Mouse (Mus musculus): ENCODE measurements around the gene Daam1. TPM values are rescaled to one million over a fixed set of nuclear protein-coding genes. Genes with fewer than 3 reads are reported as not detected.

The Daam1 gene
- total RNA-seq, 2 experiments from 2014 or later = 75.5 to 78.1 TPM

DNA sequence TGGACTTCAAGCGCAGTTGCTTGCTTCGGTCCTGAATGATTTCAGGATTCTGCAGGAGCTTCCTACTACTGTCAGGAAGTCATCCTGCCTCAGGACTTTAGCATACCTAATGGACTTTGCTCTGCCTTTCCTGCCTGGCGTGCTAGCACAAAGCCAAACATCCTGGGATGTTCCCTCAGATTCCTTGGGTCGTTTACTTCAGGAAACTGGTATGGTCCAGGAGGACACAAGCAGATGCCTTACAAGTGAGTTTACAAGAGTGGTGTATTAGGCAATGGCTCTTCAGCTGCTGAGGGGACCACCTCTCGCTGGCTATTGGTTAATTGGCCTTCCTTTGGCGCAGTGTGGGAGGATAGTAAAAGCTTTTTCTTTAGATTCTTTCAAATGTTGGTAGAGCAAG lies 23.3 kb downstream of the Daam1 start:
- ATAC-seq (replicated peaks; ENCODE audit: low FRiP score, poor library complexity, severe bottlenecking) = no peak

DNA sequence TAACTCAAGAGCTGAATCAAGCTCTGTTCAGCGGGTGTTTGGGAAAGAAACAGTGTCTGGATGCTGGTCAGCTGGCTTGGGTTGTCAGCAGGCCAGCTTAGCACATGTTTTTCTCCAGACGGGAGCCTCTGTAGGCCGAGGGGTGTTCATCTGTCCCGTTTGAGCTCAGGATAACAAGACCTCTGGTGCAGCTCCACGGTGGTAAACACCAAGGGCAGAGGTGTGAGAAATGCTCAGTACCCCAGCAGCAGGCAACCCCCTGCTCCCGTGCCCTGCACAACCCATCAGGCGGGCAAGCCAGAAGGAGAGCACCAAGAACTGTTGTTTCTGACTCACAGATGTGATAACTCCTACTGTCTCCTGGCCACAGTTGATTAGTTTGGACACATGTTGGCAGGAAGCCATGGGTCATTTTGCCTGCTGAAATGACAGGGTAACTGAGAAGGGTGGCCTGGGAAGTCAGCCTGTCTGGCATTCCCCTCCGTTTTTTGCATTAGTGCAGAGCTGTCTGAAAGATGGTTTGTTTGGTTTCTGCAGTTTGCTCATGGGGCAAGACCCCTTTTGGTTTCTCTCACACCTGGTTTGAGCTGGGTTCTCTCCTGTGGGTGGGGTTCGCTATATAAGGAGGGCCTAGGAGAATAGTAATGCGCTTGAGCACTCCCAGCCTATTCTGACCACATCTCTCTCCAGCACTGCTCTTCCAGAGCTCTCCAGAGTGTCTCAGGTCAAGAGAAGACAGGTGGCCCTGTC lies 25.0 kb downstream of the Daam1 start:
- no peak for ATAC-seq (replicated peaks; ENCODE audit: low FRiP score, poor library complexity, severe bottlenecking)

- ATAC-seq (replicated peaks; ENCODE audit: low FRiP score, poor library complexity, severe bottlenecking) = no peak
Observed at GRCm38 (mm10) chr12:71856480-71856754, 25.5 kb downstream of the Daam1 start.

DNA sequence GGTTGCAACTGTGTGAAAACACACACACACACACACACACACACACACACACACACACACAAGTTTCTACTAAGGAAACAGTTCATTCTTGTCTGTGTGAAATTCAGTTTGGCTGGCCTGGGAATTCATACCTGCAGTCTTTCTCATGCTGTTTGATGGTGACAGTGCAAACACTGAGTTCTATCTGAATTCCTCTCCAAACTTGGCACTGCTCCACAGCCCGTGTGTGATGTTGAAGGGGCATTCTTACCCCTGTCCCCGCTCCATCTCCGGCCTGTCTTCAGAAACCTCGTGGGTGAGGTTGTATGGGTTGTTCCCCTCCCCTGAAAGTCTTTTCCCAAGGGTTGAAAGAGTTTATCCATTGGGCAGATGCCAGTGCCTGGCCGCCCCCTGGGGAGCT lies 28.2 kb downstream of the Daam1 start:
- ATAC-seq (replicated peaks; ENCODE audit: low FRiP score, poor library complexity, severe bottlenecking) = no peak

GRCm38 (mm10) chr12:71863846-71864543 lies 33.1 kb downstream of the Daam1 start:
- no peak for ATAC-seq (replicated peaks; ENCODE audit: low FRiP score, poor library complexity, severe bottlenecking)

DNA sequence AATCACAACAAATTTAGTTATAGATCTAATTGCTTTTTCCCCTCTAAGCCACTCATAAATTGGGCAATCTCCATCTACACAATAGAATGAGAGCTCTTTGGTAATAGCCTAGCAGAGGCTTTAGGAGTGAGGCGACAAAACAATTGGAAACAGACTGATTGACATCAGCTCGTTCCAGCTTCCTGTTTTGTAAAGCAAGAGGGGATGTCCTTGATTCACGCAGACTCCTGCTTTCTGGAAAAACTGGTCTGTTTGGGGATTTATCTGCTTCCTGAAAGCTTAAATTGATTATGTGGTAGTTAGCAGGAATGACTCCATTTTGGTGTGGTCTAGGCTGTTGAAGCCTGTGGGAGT lies 33.6 kb downstream of the Daam1 start:
- ATAC-seq (replicated peaks; ENCODE audit: low FRiP score, poor library complexity, severe bottlenecking) = no peak

DNA sequence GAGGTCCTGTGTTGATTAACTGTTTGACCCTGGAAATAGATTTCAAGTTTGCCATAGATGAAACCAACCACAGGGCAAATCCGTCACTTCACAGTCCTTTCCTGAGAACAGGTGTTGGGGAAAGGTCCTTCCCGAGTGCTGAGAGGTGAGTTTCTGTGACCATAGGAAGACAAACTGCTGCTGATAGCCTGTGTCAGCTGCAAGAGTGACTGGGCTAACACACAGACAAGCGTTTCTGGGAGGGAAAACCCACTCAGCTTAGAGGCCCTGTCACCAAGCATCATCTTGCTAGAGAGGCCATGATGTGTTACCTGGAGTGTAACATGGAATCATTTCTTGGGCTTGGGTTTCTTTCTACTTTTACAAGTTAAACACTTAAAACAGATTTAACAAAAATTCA lies 35.1 kb downstream of the Daam1 start:
- no peak for ATAC-seq (replicated peaks; ENCODE audit: low FRiP score, poor library complexity, severe bottlenecking)

DNA sequence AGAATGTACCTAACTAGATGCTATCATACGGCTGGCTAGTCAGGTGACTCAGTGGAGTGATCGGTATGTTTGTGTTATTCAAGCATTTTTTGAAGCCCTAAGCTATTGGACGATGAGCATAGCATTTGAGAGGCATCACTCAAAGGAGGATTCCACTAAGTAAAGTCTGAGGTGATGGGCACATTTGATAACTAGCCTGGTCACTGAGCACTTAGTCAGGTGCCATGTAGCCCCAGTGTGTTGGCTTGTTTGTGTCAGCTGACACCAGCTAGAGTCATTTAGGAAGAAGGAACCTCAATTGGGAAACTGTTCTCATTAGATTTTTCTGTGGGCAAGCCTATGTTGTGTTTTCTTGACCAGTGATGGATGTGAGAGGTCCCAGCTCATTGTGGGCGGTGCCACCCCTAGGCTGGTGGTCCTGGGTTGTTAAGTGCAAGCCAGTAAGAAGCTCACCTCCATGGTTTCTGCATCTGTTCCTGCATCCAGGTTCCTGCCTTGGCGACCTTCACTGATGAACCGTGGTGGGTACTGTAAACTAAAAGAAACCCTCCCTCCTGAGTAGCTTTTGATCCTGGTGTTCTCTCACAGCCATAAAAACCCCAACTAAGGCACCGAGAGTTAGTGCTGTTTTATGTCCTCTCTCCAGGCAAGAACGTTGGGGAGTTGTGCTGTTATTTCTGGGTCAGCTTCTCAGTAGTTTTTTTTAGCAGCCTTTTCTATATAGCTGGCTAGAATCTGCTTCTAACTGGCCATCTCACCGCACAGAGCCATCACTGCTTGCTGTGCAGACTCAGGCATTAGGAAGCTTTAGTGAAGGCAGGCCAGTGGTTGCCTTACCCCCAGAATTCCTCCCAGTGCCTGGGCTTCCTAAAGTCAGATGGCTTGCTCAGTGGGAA lies 36.7 kb downstream of the Daam1 start:
- ATAC-seq (replicated peaks; ENCODE audit: low FRiP score, poor library complexity, severe bottlenecking) = no peak

DNA sequence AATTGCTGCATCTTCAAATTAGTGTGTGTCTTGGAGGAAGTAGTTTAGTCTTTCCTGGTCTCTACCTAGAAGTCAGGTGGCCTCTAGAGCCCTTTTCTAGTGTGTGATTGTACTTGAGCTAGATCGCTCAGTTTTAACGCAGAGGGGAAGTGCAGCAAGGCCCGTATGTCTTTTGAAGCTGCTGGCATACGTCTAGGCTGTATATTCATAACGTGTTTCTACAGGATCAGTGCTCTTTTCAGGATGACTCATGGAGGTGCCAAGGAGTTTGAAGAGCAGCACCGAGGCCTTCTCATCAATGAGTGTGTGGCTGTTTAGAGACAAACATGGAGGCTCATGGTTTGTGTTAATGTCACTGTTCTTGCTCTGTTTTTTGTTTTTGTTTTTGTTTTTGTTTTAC lies 39.8 kb downstream of the Daam1 start:
- ATAC-seq (replicated peaks; ENCODE audit: low FRiP score, poor library complexity, severe bottlenecking) = no peak

DNA sequence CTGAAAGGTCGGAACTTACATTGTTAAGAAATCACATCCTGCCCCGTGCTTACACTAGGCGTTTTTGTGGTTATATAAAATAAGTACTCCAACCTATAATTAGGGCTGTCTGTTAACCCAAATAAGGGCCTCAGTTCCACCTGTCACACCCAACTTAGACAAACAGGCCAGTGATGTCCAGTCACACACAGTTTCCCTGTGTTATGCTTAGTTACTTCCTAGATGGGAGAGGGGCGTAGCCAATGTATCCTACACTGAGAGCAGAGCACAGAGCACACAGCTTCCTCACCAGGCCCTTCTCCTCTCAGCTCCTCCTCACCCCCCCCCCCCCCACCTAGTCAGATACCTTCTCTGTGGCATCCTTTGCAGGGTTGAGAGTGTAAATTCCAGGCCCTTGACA lies 41.5 kb downstream of the Daam1 start:
- no peak for ATAC-seq (replicated peaks; ENCODE audit: low FRiP score, poor library complexity, severe bottlenecking)

DNA sequence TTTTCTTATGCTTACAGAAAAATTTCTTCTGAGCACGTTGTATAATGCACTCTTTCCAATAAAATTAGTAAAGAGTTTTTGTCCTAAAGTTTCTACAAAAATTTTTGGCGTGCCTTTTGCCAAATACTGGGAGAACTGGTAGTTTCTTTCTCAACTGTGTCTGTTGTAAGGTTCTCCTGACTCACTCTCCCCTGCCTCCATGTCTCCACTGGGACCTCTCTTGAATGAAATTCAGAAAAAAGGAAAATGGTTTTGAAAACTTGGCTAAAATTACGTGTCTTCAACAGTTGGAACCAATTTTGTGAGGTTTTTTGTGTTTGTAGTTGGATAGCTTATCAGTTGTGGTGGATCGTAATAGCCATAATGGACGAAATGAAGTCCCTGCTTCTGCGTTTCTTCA lies 43.7 kb downstream of the Daam1 start:
- no peak for ATAC-seq (replicated peaks; ENCODE audit: low FRiP score, poor library complexity, severe bottlenecking)

GRCm38 (mm10) chr12:71874984-71875383 lies 44.1 kb downstream of the Daam1 start:
- ATAC-seq (replicated peaks; ENCODE audit: low FRiP score, poor library complexity, severe bottlenecking) = no peak

DNA sequence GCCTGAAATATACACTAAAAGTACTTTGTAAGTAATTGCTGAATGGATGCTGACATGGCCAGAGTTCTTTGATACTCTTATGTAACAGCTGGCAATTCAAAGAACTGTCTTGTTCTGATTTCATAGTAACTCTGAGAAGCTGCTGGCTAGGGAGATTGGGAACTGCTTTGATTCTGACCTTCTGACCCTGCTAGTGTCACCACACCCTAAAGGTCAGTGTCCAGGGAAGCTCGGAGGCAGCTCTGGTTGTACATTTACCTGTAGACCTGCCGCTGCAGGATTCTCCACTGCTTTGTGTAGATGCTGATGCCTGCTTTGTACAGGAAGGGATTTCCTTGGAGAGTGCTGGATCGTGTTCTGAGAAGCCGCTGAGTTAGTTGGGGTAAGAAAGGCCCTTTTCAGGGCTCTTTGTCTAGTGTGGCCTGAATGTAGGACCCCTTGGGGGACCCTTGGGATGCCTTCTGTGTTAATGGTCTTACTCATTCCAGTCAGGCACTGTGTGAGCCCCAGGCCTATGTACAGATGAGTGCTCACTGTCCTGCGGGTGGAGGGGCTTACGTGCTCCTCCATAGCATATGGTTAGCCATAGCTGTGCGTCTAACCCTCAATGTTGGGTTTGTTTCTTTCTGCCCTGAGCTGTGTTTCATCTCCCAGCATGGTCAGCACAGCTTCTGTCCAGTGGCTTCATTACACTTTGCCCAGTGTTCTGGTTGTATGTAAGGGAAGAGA lies 45.0 kb downstream of the Daam1 start:
- no peak for ATAC-seq (replicated peaks; ENCODE audit: low FRiP score, poor library complexity, severe bottlenecking)

DNA sequence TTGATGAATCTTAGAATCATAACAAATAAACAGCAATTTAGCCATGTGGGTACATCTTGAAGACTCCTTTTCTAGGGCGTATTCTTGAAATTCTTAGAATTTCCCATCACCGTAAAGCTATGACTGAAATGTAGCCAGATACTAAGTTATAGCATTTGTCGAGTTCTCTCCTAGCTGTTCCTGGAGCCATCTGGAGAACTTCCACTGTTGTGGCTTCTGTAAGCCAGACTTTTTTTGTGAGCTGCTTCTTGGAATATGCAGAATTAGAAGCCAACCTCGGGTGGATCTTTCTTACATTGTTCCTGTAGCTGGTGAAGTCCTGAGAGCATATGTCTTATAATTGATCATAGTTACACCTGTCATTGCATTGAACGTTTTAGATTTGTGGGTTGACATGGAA lies 50.1 kb downstream of the Daam1 start:
- no peak for ATAC-seq (replicated peaks; ENCODE audit: low FRiP score, poor library complexity, severe bottlenecking)

DNA sequence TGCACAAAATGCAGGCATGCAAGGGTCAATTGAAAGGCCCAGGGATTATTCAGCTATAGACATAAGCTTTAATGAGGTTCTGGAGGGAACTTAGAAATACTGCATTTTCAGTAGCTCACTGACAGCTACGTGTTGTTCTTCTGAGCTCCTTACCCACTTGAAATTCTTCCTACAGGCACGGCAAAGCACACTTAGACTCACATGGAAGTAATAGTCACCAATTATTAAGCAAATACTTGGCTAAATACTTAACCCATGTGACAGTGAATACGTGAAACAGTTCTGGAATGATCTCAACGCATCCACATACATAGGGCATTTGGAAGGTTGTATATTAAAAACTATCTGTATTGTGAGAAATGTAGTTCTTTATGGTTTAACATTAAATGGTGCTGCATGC lies 50.6 kb downstream of the Daam1 start:
- no peak for ATAC-seq (replicated peaks; ENCODE audit: low FRiP score, poor library complexity, severe bottlenecking)

DNA sequence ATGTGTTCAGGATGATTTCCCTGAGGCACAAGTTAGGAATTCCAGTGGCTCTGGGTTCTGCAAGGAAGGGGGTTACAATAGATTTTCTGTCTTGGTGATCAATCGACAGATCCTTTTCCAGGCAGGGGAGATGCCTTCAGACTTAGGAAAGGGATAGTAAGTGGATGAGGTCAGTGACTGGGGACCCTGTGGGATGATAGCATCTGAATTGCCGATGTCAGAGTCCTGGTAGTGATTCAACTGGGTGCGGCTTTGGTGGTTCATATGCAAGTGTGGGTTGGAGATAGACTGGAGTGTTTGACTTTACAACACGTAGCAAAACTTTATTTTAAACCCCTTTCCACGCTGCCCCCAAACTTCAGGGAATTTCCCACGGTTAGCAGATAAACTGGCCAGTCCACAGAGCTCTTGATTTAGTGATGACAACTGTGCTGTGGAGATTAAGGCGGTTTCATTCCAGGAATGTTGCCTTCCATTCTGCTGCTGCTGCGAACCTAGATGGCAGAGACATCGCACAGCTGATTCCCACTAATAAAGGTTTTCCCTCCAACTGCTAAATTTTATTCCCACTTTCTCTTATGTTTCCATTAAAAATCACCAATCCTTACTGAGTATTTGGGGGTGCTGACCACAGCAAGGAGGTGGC lies 52.3 kb downstream of the Daam1 start:
- no peak for ATAC-seq (replicated peaks; ENCODE audit: low FRiP score, poor library complexity, severe bottlenecking)

DNA sequence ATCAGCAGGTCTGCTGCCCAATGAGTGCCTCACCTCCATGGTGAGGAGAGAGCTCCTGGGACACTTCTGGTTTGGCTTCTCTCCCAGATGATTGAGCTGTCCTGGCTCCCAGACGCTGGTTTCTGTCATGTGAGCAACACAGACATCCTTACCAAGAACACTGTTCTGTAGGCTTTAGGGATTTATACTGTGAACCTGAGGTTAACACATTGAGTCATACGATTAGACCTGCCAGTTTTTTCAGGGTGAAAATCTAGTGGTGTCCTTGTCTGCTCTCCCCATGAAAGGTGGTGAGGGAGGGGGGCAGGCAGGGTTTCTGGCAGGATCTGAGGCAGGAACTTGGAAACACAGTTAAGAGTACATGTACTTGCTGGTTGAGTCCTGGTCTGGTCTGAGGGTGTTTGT lies 54.3 kb downstream of the Daam1 start:
- no peak for ATAC-seq (replicated peaks; ENCODE audit: low FRiP score, poor library complexity, severe bottlenecking)

GRCm38 (mm10) chr12:71885717-71886116 lies 54.8 kb downstream of the Daam1 start:
- ATAC-seq (replicated peaks; ENCODE audit: low FRiP score, poor library complexity, severe bottlenecking) = no peak

- ATAC-seq (replicated peaks; ENCODE audit: low FRiP score, poor library complexity, severe bottlenecking) = no peak
Observed at GRCm38 (mm10) chr12:71886406-71886805, 55.5 kb downstream of the Daam1 start.

- no peak for ATAC-seq (replicated peaks; ENCODE audit: low FRiP score, poor library complexity, severe bottlenecking)
Observed at GRCm38 (mm10) chr12:71886941-71887340, 56.1 kb downstream of the Daam1 start.
